Mouse (Mus musculus): ENCODE measurements at regions not wholly inside any gene's neighbourhood (a gene's known extent, or its start where the extent isn't known, plus 50 kb on each side); places are given as distances from the start of the nearest gene placed in this dataset.

- 75% methylated on average over 4 of the region's 4 CpGs for WGBS
- H3K27me3 ChIP-seq (replicated peaks; ENCODE audit: control insufficient read depth, insufficient read depth, low read length) = no peaks in the 10 kb centered on the region
- no peak overlapping the region for H3K9ac ChIP-seq (ENCODE audit: low read length)
- no peak for DNase-seq (ENCODE audit: low spot score)
- H3K4me2 ChIP-seq (ENCODE audit: low read length) = no peak overlapping the region
- H3K4me3 ChIP-seq (ENCODE audit: low read depth, low read length) = no peak overlapping the region
- H3K4me1 ChIP-seq (replicated peaks; ENCODE audit: control insufficient read depth, insufficient read depth, low read length) = no peaks in the 10 kb centered on the region
- ATAC-seq (replicated peaks; ENCODE audit: low FRiP score, low TSS enrichment, low read depth) = no peak
- no peaks in the 10 kb centered on the region for H3K9me3 ChIP-seq (ENCODE audit: control insufficient read depth, low read length)
- H3K27ac ChIP-seq (ENCODE audit: low read depth) = no peak overlapping the region
- H3K36me3 ChIP-seq (ENCODE audit: control insufficient read depth, insufficient read depth, low read length) = no peaks in the 10 kb centered on the region
Measured at GRCm38 (mm10) chr13:11331991-11332390, 774.8 kb downstream of the Ryr2 start.

GRCm38 (mm10) chr13:11308716-11309115 is 798.0 kb downstream of the Ryr2 start:
- ATAC-seq (replicated peaks; ENCODE audit: low FRiP score, low TSS enrichment, low read depth) (no peak), DNase-seq (ENCODE audit: low spot score) (no peak)
- no peak overlapping the region for H3K4me2 ChIP-seq (ENCODE audit: low read length)
- no peak overlapping the region for H3K4me3 ChIP-seq (ENCODE audit: low read depth, low read length)
- H3K36me3 ChIP-seq (ENCODE audit: control insufficient read depth, insufficient read depth, low read length) = no peaks in the 10 kb centered on the region
- no peaks in the 10 kb centered on the region for H3K4me1 ChIP-seq (replicated peaks; ENCODE audit: control insufficient read depth, insufficient read depth, low read length)
- H3K9ac ChIP-seq (ENCODE audit: low read length) = no peak overlapping the region
- H3K27ac ChIP-seq (ENCODE audit: low read depth) = no peak overlapping the region
- H3K9me3 ChIP-seq (ENCODE audit: control insufficient read depth, low read length) = no peaks in the 10 kb centered on the region
- 77% methylated on average over 2 of the region's 2 CpGs for WGBS
- no peaks in the 10 kb centered on the region for H3K27me3 ChIP-seq (replicated peaks; ENCODE audit: control insufficient read depth, insufficient read depth, low read length)

- DNase-seq (ENCODE audit: low spot score) (no peak), ATAC-seq (replicated peaks; ENCODE audit: low FRiP score, low TSS enrichment, low read depth) (no peak)
- Histone ChIP-seq H3K36me3 (ENCODE audit: control insufficient read depth, insufficient read depth, low read length) (no peaks in the 10 kb centered on the region), H3K4me2 (ENCODE audit: low read length) (no peak overlapping the region), H3K27ac (ENCODE audit: low read depth) (no peak overlapping the region), H3K4me3 (ENCODE audit: low read depth, low read length) (no peak overlapping the region), H3K27me3 (replicated peaks; ENCODE audit: control insufficient read depth, insufficient read depth, low read length) (no peaks in the 10 kb centered on the region), H3K9me3 (ENCODE audit: control insufficient read depth, low read length) (no peaks in the 10 kb centered on the region), H3K9ac (ENCODE audit: low read length) (no peak overlapping the region), H3K4me1 (replicated peaks; ENCODE audit: control insufficient read depth, insufficient read depth, low read length) (no peaks in the 10 kb centered on the region)
- 88% methylated on average over 2 of the region's 2 CpGs for WGBS
Measured at GRCm38 (mm10) chr13:11295493-11295892, 811.3 kb downstream of the Ryr2 start.

- Histone ChIP-seq H3K36me3 (ENCODE audit: control insufficient read depth, insufficient read depth, low read length) (no peaks in the 10 kb centered on the region), H3K27ac (ENCODE audit: low read depth) (no peak overlapping the region), H3K9ac (ENCODE audit: low read length) (no peak overlapping the region), H3K4me3 (ENCODE audit: low read depth, low read length) (no peak overlapping the region), H3K4me1 (replicated peaks; ENCODE audit: control insufficient read depth, insufficient read depth, low read length) (no peaks in the 10 kb centered on the region), H3K27me3 (replicated peaks; ENCODE audit: control insufficient read depth, insufficient read depth, low read length) (no peaks in the 10 kb centered on the region), H3K9me3 (ENCODE audit: control insufficient read depth, low read length) (no peaks in the 10 kb centered on the region), H3K4me2 (ENCODE audit: low read length) (no peak overlapping the region)
- ATAC-seq (replicated peaks; ENCODE audit: low FRiP score, low TSS enrichment, low read depth) (no peak), DNase-seq (ENCODE audit: low spot score) (no peak)
- 97% methylated on average over 1 of the region's 1 CpGs for WGBS
Measured at GRCm38 (mm10) chr13:11294689-11295088, 812.1 kb downstream of the Ryr2 start.

- Histone ChIP-seq H3K4me1 (replicated peaks; ENCODE audit: control insufficient read depth, insufficient read depth, low read length) (no peaks in the 10 kb centered on the region), H3K4me3 (ENCODE audit: low read depth, low read length) (no peak overlapping the region), H3K9me3 (ENCODE audit: control insufficient read depth, low read length) (no peaks in the 10 kb centered on the region), H3K4me2 (ENCODE audit: low read length) (no peak overlapping the region), H3K27me3 (replicated peaks; ENCODE audit: control insufficient read depth, insufficient read depth, low read length) (no peaks in the 10 kb centered on the region), H3K9ac (ENCODE audit: low read length) (no peak overlapping the region), H3K27ac (ENCODE audit: low read depth) (no peak overlapping the region), H3K36me3 (ENCODE audit: control insufficient read depth, insufficient read depth, low read length) (no peaks in the 10 kb centered on the region)
- DNase-seq (ENCODE audit: low spot score) (no peak), ATAC-seq (replicated peaks; ENCODE audit: low FRiP score, low TSS enrichment, low read depth) (no peak)
Measured at GRCm38 (mm10) chr13:11293750-11294149, 813.0 kb downstream of the Ryr2 start.

- Histone ChIP-seq H3K27ac (ENCODE audit: low read depth) (no peak overlapping the region), H3K27me3 (replicated peaks; ENCODE audit: control insufficient read depth, insufficient read depth, low read length) (no peaks in the 10 kb centered on the region), H3K4me2 (ENCODE audit: low read length) (no peak overlapping the region), H3K4me3 (ENCODE audit: low read depth, low read length) (no peak overlapping the region), H3K9ac (ENCODE audit: low read length) (no peak overlapping the region), H3K4me1 (replicated peaks; ENCODE audit: control insufficient read depth, insufficient read depth, low read length) (no peaks in the 10 kb centered on the region), H3K36me3 (ENCODE audit: control insufficient read depth, insufficient read depth, low read length) (no peaks in the 10 kb centered on the region), H3K9me3 (ENCODE audit: control insufficient read depth, low read length) (no peaks in the 10 kb centered on the region)
- ATAC-seq (replicated peaks; ENCODE audit: low FRiP score, low TSS enrichment, low read depth) = no peak
- 31% methylated on average over 1 of the region's 1 CpGs for WGBS
- no peak for DNase-seq (ENCODE audit: low spot score)
Measured at GRCm38 (mm10) chr13:11273896-11274295, 832.8 kb downstream of the Ryr2 start.

GRCm38 (mm10) chr13:11268673-11269340 is 837.9 kb downstream of the Ryr2 start:
- no peak overlapping the region for H3K9ac ChIP-seq (ENCODE audit: low read length)
- no peaks in the 10 kb centered on the region for H3K36me3 ChIP-seq (ENCODE audit: control insufficient read depth, insufficient read depth, low read length)
- no peaks in the 10 kb centered on the region for H3K27me3 ChIP-seq (replicated peaks; ENCODE audit: control insufficient read depth, insufficient read depth, low read length)
- no peaks in the 10 kb centered on the region for H3K9me3 ChIP-seq (ENCODE audit: control insufficient read depth, low read length)
- WGBS = 46% methylated on average over 5 of the region's 5 CpGs
- DNase-seq (ENCODE audit: low spot score) = no peak
- H3K4me3 ChIP-seq (ENCODE audit: low read depth, low read length) = no peak overlapping the region
- H3K27ac ChIP-seq (ENCODE audit: low read depth) = no peak overlapping the region
- ATAC-seq (replicated peaks; ENCODE audit: low FRiP score, low TSS enrichment, low read depth) = no peak
- no peaks in the 10 kb centered on the region for H3K4me1 ChIP-seq (replicated peaks; ENCODE audit: control insufficient read depth, insufficient read depth, low read length)
- no peak overlapping the region for H3K4me2 ChIP-seq (ENCODE audit: low read length)

GRCm38 (mm10) chr13:11247541-11247940 is 859.2 kb downstream of the Ryr2 start:
- Histone ChIP-seq H3K27me3 (replicated peaks; ENCODE audit: control insufficient read depth, insufficient read depth, low read length) (no peaks in the 10 kb centered on the region), H3K4me3 (ENCODE audit: low read depth, low read length) (no peak overlapping the region), H3K36me3 (ENCODE audit: control insufficient read depth, insufficient read depth, low read length) (no peaks in the 10 kb centered on the region), H3K9me3 (ENCODE audit: control insufficient read depth, low read length) (no peaks in the 10 kb centered on the region), H3K27ac (ENCODE audit: low read depth) (no peak overlapping the region), H3K4me1 (replicated peaks; ENCODE audit: control insufficient read depth, insufficient read depth, low read length) (no peaks in the 10 kb centered on the region), H3K4me2 (ENCODE audit: low read length) (no peak overlapping the region), H3K9ac (ENCODE audit: low read length) (no peak overlapping the region)
- DNase-seq (ENCODE audit: low spot score) (no peak), ATAC-seq (replicated peaks; ENCODE audit: low FRiP score, low TSS enrichment, low read depth) (no peak)

GRCm38 (mm10) chr13:11216671-11217330 is 856.2 kb upstream of the Chrm3 start:
- Histone ChIP-seq H3K27me3 (replicated peaks; ENCODE audit: control insufficient read depth, insufficient read depth, low read length) (no peaks in the 10 kb centered on the region), H3K4me3 (ENCODE audit: low read depth, low read length) (no peak overlapping the region), H3K4me1 (replicated peaks; ENCODE audit: control insufficient read depth, insufficient read depth, low read length) (no peaks in the 10 kb centered on the region), H3K9me3 (ENCODE audit: control insufficient read depth, low read length) (no peaks in the 10 kb centered on the region), H3K4me2 (ENCODE audit: low read length) (no peak overlapping the region), H3K27ac (ENCODE audit: low read depth) (no peak overlapping the region), H3K9ac (ENCODE audit: low read length) (no peak overlapping the region), H3K36me3 (ENCODE audit: control insufficient read depth, insufficient read depth, low read length) (no peaks in the 10 kb centered on the region)
- WGBS = 93% methylated on average over 3 of the region's 3 CpGs
- DNase-seq (ENCODE audit: low spot score) (no peak), ATAC-seq (replicated peaks; ENCODE audit: low FRiP score, low TSS enrichment, low read depth) (no peak)

Measured in intestine, embryonic 14.5 days (tissue).